Mouse (Mus musculus): Measurements from ENCODE around the gene Plagl1.

- no peak for TF ChIP-seq POLR2A (IDR thresholded peaks at IDR 0.05; ENCODE audit: low read depth, low read length)
- TF ChIP-seq CTCF (conservative IDR thresholded peaks at IDR 0.05; ENCODE audit: insufficient read depth, insufficient read length, low read depth, low read length): no peak
These were observed at the start of gene Plagl1 for GRCm38 (mm10) chr10:13060021-13060668.
